Mouse (Mus musculus) heart, adult 2 months (tissue): ENCODE measurements around the gene C2cd2.

ENCODE experiments used
- CTCF ChIP-seq: fragments of 200-600 bp; IDR thresholded peaks from 2 replicates; pipeline ENCODE4 v1.8.1; 2022; ENCODE audit warnings: antibody characterized with exemption, mild to moderate bottlenecking, moderate library complexity
- POLR2A ChIP-seq: fragments of 200-500 bp; IDR thresholded peaks from 2 replicates; pipeline ENCODE4 v1.6.1; 2011; ENCODE audit warnings: mild to moderate bottlenecking, low read depth, low read length, control low read depth; ENCODE audit not compliant: insufficient read depth

DNA sequence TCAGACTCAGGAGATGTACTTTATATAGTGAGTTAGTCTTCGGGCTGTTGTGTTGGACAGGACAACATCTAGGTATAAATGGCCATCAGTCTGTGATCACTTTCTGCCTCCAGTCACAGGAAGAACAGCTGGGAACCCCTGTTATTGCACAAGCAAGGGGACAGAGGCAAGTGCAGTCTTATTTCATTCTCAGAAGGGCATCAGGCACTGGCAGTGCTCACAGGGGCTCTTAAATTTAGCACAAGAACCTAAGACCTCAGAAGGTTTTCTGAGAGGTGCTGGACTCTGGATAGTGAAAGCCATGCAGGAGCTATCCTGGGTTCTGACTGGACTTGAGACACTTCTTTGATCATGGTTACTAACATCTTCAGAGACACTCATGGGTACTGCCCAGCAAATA is 78.7 kb downstream of the C2cd2 start:
- TF ChIP-seq CTCF, result no peak
- TF ChIP-seq POLR2A, result no peak
